Mouse (Mus musculus) olfactory bulb, adult 2 months (tissue): ENCODE results near the gene Usp5. TPM values are rescaled to one million over a fixed set of nuclear protein-coding genes. Genes with fewer than 3 reads are reported as not detected.

ENCODE experiments used
- H3K27ac ChIP-seq: fragments of 200-500 bp; 2 replicates; pipeline ENCODE4 v1.5.1; 2012; ENCODE audit warnings: low read depth, low read length; ENCODE audit not compliant: insufficient read depth
- H3K4me1 ChIP-seq: fragments of 200-500 bp; 2 replicates; pipeline ENCODE4 v1.6.1; 2012; ENCODE audit warnings: low read length; ENCODE audit not compliant: control insufficient read depth, insufficient read depth
- H3K4me3 ChIP-seq: fragments of 200-500 bp; 2 replicates; pipeline ENCODE4 v1.5.1; 2012; ENCODE audit warnings: mild to moderate bottlenecking, low read depth, low read length, moderate library complexity; ENCODE audit not compliant: insufficient read depth
- CTCF ChIP-seq: fragments of 200-500 bp; IDR thresholded peaks from 2 replicates; pipeline ENCODE4 v1.5.1; 2012; ENCODE audit warnings: low read depth, mild to moderate bottlenecking, low read length, moderate library complexity; ENCODE audit not compliant: insufficient read depth
- POLR2A ChIP-seq: fragments of 200-500 bp; IDR thresholded peaks from 2 replicates; pipeline ENCODE4 v1.6.1; 2012; ENCODE audit warnings: mild to moderate bottlenecking, low read depth, low read length, moderate library complexity; ENCODE audit not compliant: insufficient read depth
- WGBS: fragments of 180-500 bp; shearing (Covaris S2); methylation state at CpG from one replicate; pipeline ENCODE4 v1.1.7; 2018; 5-methylcytosine and 5-hydroxymethylcytosine counted together
- polyA plus RNA-seq: library from polyadenylated mRNA; stranded (reverse); fragments of >200 nt; gene quantifications from 2 replicates; pipeline ENCODE4 v1.2.4, GENCODE M21; 2012; ENCODE audit warnings: low replicate concordance; ENCODE audit not compliant: missing spikeins, insufficient read depth, insufficient read length

Usp5 gene
- polyA plus RNA-seq, 1 experiment = 225 TPM

GRCm38 (mm10) chr6:124809775-124810538 lies 19.3 kb downstream of the Usp5 start:
- 57% methylated on average over 14 of the region's 14 CpGs for WGBS
- H3K4me3 ChIP-seq = peak overlapping the region; percentile 45
- no peak for TF ChIP-seq POLR2A
- no peak for TF ChIP-seq CTCF
- H3K27ac ChIP-seq = peak overlapping the region; percentile 10; the same call in 1 of the 2 replicates
- H3K4me1 ChIP-seq = peaks cover 57% of the 10 kb centered on the region

- 2% methylated on average over 35 of the region's 35 CpGs for WGBS
- H3K4me1 ChIP-seq = peaks cover 51% of the 10 kb centered on the region
- peak overlapping the region; percentile 10 for H3K27ac ChIP-seq
- H3K4me3 ChIP-seq = peak overlapping the region; percentile 45
- TF ChIP-seq POLR2A (0 out of 2 replicates have a peak, but pooled peaks have one; percentile 24), CTCF (peak; percentile 30; the same call in 1 of the 2 replicates)
Measured at GRCm38 (mm10) chr6:124809052-124809774, 20.1 kb downstream of the Usp5 start.

- 5% methylated on average over 29 of the region's 29 CpGs for WGBS
- Histone ChIP-seq H3K27ac (peak within 1 kb of the TSS; percentile 96), H3K4me3 (peak within 1 kb of the TSS; percentile 45), H3K4me1 (peaks cover 49% of the 10 kb centered on the region)
- TF ChIP-seq CTCF = no peak
- no peak for TF ChIP-seq POLR2A
Measured at GRCm38 (mm10) chr6:124808358-124809012, 20.8 kb downstream of the Usp5 start, which contains the start of gene Spsb2. Gene Spsb2 (plus strand): TSS chr6:124808661.

GRCm38 (mm10) chr6:124807986-124808357 lies 21.3 kb downstream of the Usp5 start:
- no peak for TF ChIP-seq CTCF
- no peak for TF ChIP-seq POLR2A
- 80% methylated on average over 6 of the region's 6 CpGs for WGBS
- Histone ChIP-seq H3K4me1 (peaks cover 49% of the 10 kb centered on the region), H3K4me3 (peak overlapping the region; percentile 45; the same call in 1 of the 2 replicates), H3K27ac (peak overlapping the region; percentile 96)

- no peak for TF ChIP-seq POLR2A
- no peak for TF ChIP-seq CTCF
- 27% methylated on average over 4 of the region's 4 CpGs for WGBS
- Histone ChIP-seq H3K4me1 (peaks cover 43% of the 10 kb centered on the region), H3K27ac (peak overlapping the region; percentile 96), H3K4me3 (no peak overlapping the region)
Measured at GRCm38 (mm10) chr6:124807366-124807765, 21.9 kb downstream of the Usp5 start.

- WGBS = 62% methylated on average over 7 of the region's 7 CpGs
- H3K27ac ChIP-seq = peak overlapping the region; percentile 94
- TF ChIP-seq POLR2A = no peak
- TF ChIP-seq CTCF = no peak
- H3K4me3 ChIP-seq = no peak overlapping the region
- peaks cover 36% of the 10 kb centered on the region for H3K4me1 ChIP-seq
Measured at GRCm38 (mm10) chr6:124806446-124807140, 22.7 kb downstream of the Usp5 start.

GRCm38 (mm10) chr6:124805341-124806321 lies 23.7 kb downstream of the Usp5 start:
- TF ChIP-seq POLR2A (peak; percentile 69), CTCF (no peak)
- Histone ChIP-seq H3K27ac (peak overlapping the region; percentile 94), H3K4me1 (peaks cover 35% of the 10 kb centered on the region), H3K4me3 (peak overlapping the region; percentile 35)
- WGBS = 1% methylated on average over 34 of the region's 34 CpGs
